Mouse (Mus musculus) limb, embryonic 11.5 days (tissue): ENCODE data around the gene Adamts9. TPM values are rescaled to one million over a fixed set of nuclear protein-coding genes. Genes with fewer than 3 reads are reported as not detected.

Experiments
- ATAC-seq: fragments of 200-750 bp; cut with Nextera tagmentation; 2 replicates; pipeline ENCODE4 v1.8.0; 2017; ENCODE audit warnings: low read depth; ENCODE audit not compliant: insufficient number of reproducible peaks, low FRiP score, low TSS enrichment
- DNase-seq: peaks from one replicate; pipeline ENCODE4 v3.0.0-alpha.2; 2015; ENCODE audit warnings: low spot score
- H3K27ac ChIP-seq: fragments of 300-500 bp; sonication (generic); replicated peaks from 2 replicates; pipeline ENCODE4 v1.5.1; 2014; ENCODE audit warnings: low read depth, mild to moderate bottlenecking, low read length
- H3K27me3 ChIP-seq: fragments of 300-500 bp; sonication (generic); 2 replicates; pipeline ENCODE4 v1.6.1; 2014; ENCODE audit warnings: mild to moderate bottlenecking, low read length, mixed read lengths; ENCODE audit not compliant: control insufficient read depth, insufficient read depth
- H3K36me3 ChIP-seq: fragments of 300-500 bp; sonication (generic); 2 replicates; pipeline ENCODE4 v1.6.1; 2014; ENCODE audit warnings: mild to moderate bottlenecking, low read length, moderate library complexity, mixed read lengths; ENCODE audit not compliant: control insufficient read depth, insufficient read depth
- H3K4me1 ChIP-seq: fragments of 300-500 bp; sonication (generic); 2 replicates; pipeline ENCODE4 v1.6.1; 2014; ENCODE audit warnings: low read length, mixed read lengths; ENCODE audit not compliant: control insufficient read depth, insufficient read depth
- H3K4me2 ChIP-seq: fragments of 300-500 bp; sonication (generic); 2 replicates; pipeline ENCODE4 v1.6.1; 2014; ENCODE audit warnings: low read depth, mild to moderate bottlenecking, moderate library complexity; ENCODE audit not compliant: severe bottlenecking
- H3K4me3 ChIP-seq: fragments of 300-500 bp; sonication (generic); 2 replicates; pipeline ENCODE4 v1.5.1; 2014; ENCODE audit warnings: low read depth, low read length
- H3K9ac ChIP-seq: fragments of 300-500 bp; sonication (generic); 2 replicates; pipeline ENCODE4 v1.6.1; 2014; ENCODE audit warnings: mild to moderate bottlenecking, low read length
- H3K9me3 ChIP-seq: fragments of 300-500 bp; sonication (generic); 2 replicates; pipeline ENCODE4 v1.6.1; 2016; ENCODE audit warnings: low read length; ENCODE audit not compliant: control insufficient read depth
- WGBS: fragments of 180-500 bp; shearing (Covaris S2); extraction: QIAGEN DNeasy Blood & Tissue Kit; methylation state at CpG from one replicate; pipeline ENCODE4 v1.1.7; 2014; 5-methylcytosine and 5-hydroxymethylcytosine counted together
- polyA plus RNA-seq: library from polyadenylated mRNA; unstranded; fragments of >200 nt; fragmentation: Nextera tagmentation; extraction: Ambion mirVana; gene quantifications from 2 replicates; pipeline ENCODE4 v1.2.1, GENCODE M21; 2014

Gene Adamts9
- polyA plus RNA-seq, 1 experiment from 2014 or later, result 3.0 TPM

GRCm38 (mm10) chr6:92968718-92969117 is 25.4 kb upstream of the Adamts9 start:
- Histone ChIP-seq H3K9ac (no peak overlapping the region), H3K27me3 (no peaks in the 10 kb centered on the region), H3K4me1 (no peaks in the 10 kb centered on the region), H3K4me3 (no peak overlapping the region), H3K36me3 (no peaks in the 10 kb centered on the region), H3K27ac (no peak overlapping the region), H3K9me3 (no peaks in the 10 kb centered on the region), H3K4me2 (no peak overlapping the region)
- DNase-seq (no peak), ATAC-seq (no peak)
- 82% methylated on average over 3 of the region's 3 CpGs for WGBS

- H3K4me3 ChIP-seq, result no peak overlapping the region
- no peak overlapping the region for H3K9ac ChIP-seq
- H3K9me3 ChIP-seq, result no peaks in the 10 kb centered on the region
- WGBS, result 72% methylated on average over 3 of the region's 3 CpGs
- no peaks in the 10 kb centered on the region for H3K36me3 ChIP-seq
- no peaks in the 10 kb centered on the region for H3K4me1 ChIP-seq
- no peak for DNase-seq
- no peaks in the 10 kb centered on the region for H3K27me3 ChIP-seq
- ATAC-seq, result no peak
- H3K4me2 ChIP-seq, result no peak overlapping the region
- no peak overlapping the region for H3K27ac ChIP-seq
Observed at GRCm38 (mm10) chr6:92968216-92968615, 24.9 kb upstream of the Adamts9 start.

- 66% methylated on average over 3 of the region's 3 CpGs for WGBS
- no peak overlapping the region for H3K27ac ChIP-seq
- H3K4me3 ChIP-seq, result no peak overlapping the region
- no peaks in the 10 kb centered on the region for H3K36me3 ChIP-seq
- no peak for DNase-seq
- no peak overlapping the region for H3K4me2 ChIP-seq
- H3K9me3 ChIP-seq, result no peaks in the 10 kb centered on the region
- no peak for ATAC-seq
- H3K9ac ChIP-seq, result no peak overlapping the region
- no peaks in the 10 kb centered on the region for H3K4me1 ChIP-seq
- H3K27me3 ChIP-seq, result no peaks in the 10 kb centered on the region
Observed at GRCm38 (mm10) chr6:92962966-92963365, 19.7 kb upstream of the Adamts9 start.

GRCm38 (mm10) chr6:92960997-92961396 is 17.7 kb upstream of the Adamts9 start:
- Histone ChIP-seq H3K4me2 (no peak overlapping the region), H3K9me3 (no peaks in the 10 kb centered on the region), H3K4me3 (no peak overlapping the region), H3K4me1 (no peaks in the 10 kb centered on the region), H3K9ac (no peak overlapping the region), H3K27ac (no peak overlapping the region), H3K36me3 (no peaks in the 10 kb centered on the region), H3K27me3 (no peaks in the 10 kb centered on the region)
- WGBS, result 88% methylated on average over 6 of the region's 6 CpGs
- ATAC-seq (no peak), DNase-seq (no peak)

GRCm38 (mm10) chr6:92959416-92959815 is 16.1 kb upstream of the Adamts9 start:
- no peak overlapping the region for H3K27ac ChIP-seq
- H3K4me1 ChIP-seq, result no peaks in the 10 kb centered on the region
- no peaks in the 10 kb centered on the region for H3K27me3 ChIP-seq
- no peak overlapping the region for H3K9ac ChIP-seq
- WGBS, result 84% methylated on average over 2 of the region's 2 CpGs
- ATAC-seq (no peak), DNase-seq (no peak)
- no peaks in the 10 kb centered on the region for H3K9me3 ChIP-seq
- H3K4me2 ChIP-seq, result no peak overlapping the region
- no peak overlapping the region for H3K4me3 ChIP-seq
- no peaks in the 10 kb centered on the region for H3K36me3 ChIP-seq

GRCm38 (mm10) chr6:92947337-92948042 is 4.2 kb upstream of the Adamts9 start:
- Histone ChIP-seq H3K4me3 (no peak overlapping the region), H3K9me3 (peaks cover 2% of the 10 kb centered on the region; the same call in 1 of the 2 replicates), H3K4me1 (no peaks in the 10 kb centered on the region), H3K27ac (no peak overlapping the region), H3K9ac (no peak overlapping the region), H3K4me2 (no peak overlapping the region), H3K27me3 (peaks cover 8% of the 10 kb centered on the region; the same call in 1 of the 2 replicates), H3K36me3 (no peaks in the 10 kb centered on the region)
- 94% methylated on average over 6 of the region's 6 CpGs for WGBS
- ATAC-seq, result no peak
- no peak for DNase-seq

- Histone ChIP-seq H3K4me3 (no peak overlapping the region), H3K9me3 (peaks cover 2% of the 10 kb centered on the region; the same call in 1 of the 2 replicates), H3K27me3 (peaks cover 8% of the 10 kb centered on the region; the same call in 1 of the 2 replicates), H3K9ac (no peak overlapping the region), H3K4me1 (no peaks in the 10 kb centered on the region; the same call in 1 of the 2 replicates), H3K36me3 (no peaks in the 10 kb centered on the region), H3K27ac (no peak overlapping the region), H3K4me2 (no peak overlapping the region)
- 54% methylated on average over 7 of the region's 7 CpGs for WGBS
- ATAC-seq, result no peak
- no peak for DNase-seq
Observed at GRCm38 (mm10) chr6:92944711-92945110, 1.4 kb upstream of the Adamts9 start.

- 2% methylated on average over 14 of the region's 14 CpGs for WGBS
Observed at GRCm38 (mm10) chr6:92944048-92944685, 875 bp upstream of the Adamts9 start.

More at GRCm38 (mm10) chr6:92944048-92944685, 875 bp upstream of the Adamts9 start:
- Histone ChIP-seq H3K9me3 (peaks cover 2% of the 10 kb centered on the region; the same call in 1 of the 2 replicates), H3K4me1 (no peaks in the 10 kb centered on the region; the same call in 1 of the 2 replicates), H3K4me3 (peak overlapping the region; percentile 46), H3K27me3 (peaks cover 8% of the 10 kb centered on the region; the same call in 1 of the 2 replicates), H3K9ac (0 out of 2 replicates have a peak overlapping the region, but pooled peaks have one; percentile 62), H3K4me2 (peak overlapping the region; percentile 54), H3K36me3 (no peaks in the 10 kb centered on the region), H3K27ac (no peak overlapping the region)
- ATAC-seq, result no peak
- no peak for DNase-seq
